Mouse (Mus musculus): Measurements from ENCODE around the gene Crx.
A peak's percentile ranks its signal among the peaks of the same experiment; 100 is the strongest.
"Not testable (repeated sequence)": the region's sequence is repeated elsewhere in the genome, so short reads cannot be mapped to it uniquely, and the experiment has no call there.

Crx gene

DNA sequence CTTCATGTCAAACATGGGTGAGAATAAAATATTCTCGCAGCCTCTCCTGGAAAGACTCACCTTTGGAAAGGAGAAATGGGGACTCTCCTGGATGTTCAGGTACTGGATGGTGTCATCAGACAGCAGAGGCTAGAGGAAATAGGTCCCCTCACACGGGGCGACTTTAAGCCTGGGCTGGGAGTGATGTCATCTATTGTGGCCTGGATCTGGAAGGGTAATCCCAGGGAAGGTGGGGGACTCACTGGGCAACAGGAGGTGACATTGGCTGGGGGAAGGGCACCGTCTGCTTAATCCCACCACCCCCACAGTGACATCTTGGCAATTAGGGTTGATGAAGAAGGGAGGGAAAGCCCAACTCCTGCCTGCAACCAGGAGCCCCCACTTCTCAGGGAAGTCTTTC, at the start of gene Crx:
Gene Crx, minus strand, starts transcription at position 213 of the 400 bp plus-strand sequence.
- no peak for DNase-seq (ENCODE audit: low spot score)

DNA sequence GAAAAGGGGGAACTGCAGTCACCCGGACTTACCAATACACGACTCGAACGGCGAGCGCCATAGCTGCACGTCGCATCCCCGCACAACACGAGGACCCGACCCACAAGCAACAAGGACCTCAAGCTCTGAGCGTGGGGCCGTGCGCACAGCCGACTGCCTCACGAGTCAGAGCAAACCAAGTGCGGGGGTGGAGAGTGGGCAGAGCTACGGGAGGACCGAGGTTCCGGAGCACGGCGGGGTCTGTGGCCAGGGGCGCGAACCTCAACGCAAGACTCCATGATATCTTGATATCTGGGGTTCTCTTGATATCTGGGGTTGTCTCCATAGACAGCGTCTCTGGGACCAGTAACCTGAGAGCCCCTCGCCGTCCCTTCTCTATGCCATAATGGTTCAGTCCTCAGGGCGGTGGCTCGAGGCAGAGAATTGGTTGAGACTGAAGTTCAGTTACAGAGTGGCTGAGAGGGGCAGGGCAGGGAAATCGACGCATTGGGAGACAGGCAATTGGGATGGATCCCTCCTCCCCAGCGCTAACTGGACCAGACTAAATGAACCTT, 42.5 kb upstream of the Crx start, which contains the start of gene Selenow:
Gene Selenow, minus strand, starts transcription at position 183 of the 554 bp plus-strand sequence.
- DNase-seq (ENCODE audit: low spot score): peak; percentile 62

DNA sequence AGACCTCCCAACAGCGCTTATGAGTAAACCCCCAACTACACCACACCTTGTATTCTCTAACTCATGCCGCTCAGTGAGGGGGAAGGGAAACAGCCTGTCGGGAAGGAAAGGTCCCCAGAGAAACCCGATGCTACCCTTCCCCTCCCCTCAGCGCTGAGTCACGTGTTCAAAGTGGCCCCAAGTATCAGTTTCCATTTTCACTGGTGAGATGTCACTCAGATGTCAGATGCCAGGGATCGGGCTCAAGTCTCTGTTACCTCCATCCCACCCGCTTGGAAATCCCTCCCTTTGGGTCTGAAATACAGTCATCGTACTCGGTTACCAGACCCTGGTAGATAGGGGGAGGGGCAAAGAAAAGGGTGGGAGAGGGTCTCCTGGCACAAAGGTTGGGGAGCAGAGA, 42.0 kb upstream of the Crx start:
- DNase-seq (ENCODE audit: low spot score): no peak

DNA sequence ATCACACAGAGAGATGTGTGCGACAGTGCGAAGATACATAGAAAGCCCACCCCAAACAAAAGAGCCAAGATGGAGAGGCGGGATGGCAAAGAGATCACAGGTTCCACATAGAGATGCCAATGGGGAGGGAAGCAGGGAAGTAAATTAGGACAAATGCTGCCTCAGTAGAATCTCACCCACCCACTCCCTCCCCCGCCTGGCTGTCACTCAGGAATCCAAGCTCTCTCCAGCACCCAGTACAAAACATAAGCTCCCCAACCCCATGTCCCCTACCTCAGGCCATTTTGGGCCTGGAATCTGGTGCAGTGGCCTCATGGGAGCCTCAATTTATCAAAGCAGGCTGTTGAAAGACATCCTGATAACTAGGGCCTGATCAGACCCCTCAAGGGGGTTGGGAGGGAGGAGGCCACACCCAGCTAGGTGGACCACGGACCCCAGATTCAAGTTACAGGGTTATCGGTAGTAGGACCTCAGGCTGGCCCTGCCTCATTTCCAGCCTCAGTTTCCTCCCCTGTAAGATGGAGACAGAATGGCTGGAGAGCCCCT, 41.0 kb upstream of the Crx start:
- no peak for DNase-seq (ENCODE audit: low spot score)

DNA sequence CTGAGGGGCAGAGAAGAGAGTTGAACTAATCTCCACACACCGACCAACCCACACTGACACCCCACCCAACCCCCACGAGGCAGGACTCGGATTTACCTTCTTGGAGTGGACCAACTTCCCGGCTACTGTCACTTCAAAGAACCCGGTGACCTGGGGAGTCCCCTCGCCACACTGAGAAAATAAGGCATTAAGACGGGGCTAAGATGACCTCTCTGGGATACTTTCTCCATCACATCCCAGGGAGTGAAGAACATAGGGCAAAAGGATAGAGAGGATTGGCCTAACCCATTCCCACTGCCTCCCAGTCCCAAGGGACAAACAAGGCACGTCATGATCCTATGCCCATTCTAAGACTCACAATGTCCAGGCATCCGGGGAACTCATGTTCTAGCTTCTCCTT, 40.2 kb upstream of the Crx start:
- DNase-seq (ENCODE audit: low spot score): no peak

DNA sequence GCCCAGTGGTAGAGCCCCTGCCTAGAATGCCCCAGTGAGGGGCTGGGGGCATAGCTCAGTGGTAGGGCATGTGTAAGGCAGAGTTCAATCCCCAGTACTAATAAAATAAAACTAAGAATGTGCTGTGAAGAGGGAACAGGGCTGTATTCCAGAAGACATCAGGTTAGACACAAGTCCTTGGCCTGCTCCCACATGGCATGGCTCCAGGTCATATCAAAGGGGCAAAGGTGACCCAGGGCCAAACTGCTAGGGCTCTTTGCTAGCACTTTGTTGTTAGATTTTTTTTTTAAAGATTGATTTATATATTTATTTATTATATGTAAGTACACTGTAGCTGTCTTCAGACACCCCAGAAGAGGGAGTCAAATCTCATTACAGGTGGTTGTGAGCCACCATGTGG, 38.6 kb upstream of the Crx start:
- DNase-seq (ENCODE audit: low spot score): no peak

DNA sequence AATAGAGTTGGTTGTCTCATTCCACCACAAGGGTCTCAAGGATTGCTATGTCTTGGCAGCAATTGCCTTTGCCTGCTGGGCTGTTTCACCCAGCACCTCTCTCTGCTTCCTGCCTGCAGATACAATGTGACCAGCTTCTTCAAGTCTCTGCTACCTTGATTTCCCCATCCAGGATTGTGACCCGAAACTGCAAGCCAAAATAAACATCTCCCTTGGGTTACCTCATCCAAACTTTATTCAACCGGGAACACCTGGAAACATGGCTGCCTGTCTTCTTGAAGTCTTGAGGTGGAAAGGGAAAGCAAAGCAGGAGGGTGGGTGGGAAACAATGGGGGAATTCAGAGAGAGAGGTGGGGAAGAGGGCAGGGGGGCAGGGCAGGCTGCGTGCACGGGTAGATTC, 37.2 kb upstream of the Crx start:
- no peak for DNase-seq (ENCODE audit: low spot score)

DNA sequence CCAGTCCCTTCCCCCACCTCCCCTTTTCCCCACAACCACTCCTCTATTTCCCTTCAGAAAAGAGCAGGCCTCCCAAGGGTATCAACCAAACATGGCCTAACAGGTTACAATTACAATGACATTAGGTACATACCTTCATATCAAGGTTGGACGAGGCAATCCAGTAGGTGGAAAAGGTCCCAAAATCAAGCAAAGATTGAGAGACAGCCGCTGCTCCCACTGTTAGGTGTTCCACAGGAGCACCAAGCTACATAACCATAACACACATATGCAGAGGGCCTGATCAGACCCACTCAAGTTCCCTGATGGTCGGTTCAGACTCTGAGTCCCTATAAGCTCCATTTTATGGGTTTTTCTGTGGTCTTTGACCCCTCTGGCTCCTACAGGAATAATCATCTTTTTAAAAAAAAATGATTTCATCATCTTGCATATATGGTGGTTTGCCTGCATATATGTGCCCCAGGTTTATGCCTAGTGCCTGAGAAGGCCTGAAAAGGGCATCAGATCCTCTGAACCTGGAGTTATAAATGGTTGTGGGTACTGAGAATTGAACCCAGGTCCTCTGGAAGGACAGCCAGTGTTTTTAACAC, 36.5 kb upstream of the Crx start:
- no peak for DNase-seq (ENCODE audit: low spot score)

DNA sequence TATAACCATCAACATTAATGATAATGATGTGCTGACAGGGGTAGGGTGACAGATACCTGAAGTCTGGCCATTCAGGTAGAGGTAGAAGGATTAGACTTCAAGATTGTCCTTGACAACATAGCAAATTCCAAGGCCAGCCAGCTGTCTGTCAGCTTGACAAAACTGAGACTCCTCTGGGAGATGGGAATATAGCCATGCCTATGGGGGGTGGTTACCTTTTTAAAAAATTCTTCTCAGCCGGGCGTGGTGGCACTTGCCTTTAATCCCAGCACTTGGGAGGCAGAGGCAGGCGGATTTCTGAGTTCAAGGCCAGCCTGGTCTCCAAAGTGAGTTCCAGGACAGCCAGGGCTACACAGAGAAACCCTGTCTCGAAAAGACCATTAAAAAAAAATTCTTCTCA, 35.9 kb upstream of the Crx start:
- DNase-seq (ENCODE audit: low spot score): not testable (repeated sequence)

DNA sequence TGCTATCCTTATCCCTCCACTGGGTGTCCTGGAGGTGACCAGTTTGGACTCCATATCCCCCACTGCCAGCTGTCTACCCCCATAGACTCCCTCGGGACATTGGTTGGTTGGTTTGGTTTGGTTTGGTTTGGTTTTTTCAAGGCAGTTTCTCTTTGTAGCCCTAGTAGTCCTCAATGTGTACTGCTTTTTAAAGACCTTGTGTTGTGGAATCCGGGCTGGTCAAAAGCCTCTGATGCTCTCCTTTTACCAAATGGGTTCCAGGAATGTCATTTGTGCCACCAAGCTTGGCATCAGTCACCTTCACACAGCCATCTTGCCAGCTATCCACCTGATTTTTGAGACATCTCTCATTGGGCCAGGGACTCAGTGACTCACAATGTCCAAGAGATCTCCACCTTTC, 35.0 kb upstream of the Crx start:
- DNase-seq (ENCODE audit: low spot score): no peak

DNA sequence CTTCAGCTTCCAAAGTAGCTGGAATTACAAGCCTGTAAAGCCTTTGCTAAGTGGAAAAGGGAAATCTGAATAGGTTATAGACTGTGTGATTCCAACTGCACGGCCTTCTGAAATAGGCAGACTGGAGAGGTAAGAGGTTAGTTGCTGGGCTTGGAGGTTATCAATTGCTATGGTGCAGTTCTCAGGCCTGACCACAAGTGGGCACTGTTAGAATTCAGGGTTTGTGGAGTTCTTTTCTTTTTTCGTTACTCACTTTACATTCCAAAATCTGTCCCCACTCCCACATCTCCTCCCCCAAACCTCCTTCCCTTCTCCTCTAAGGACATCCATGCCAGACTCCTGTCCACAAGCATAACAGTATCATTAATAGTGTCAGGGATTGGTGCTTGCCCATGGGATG, 34.5 kb upstream of the Crx start:
- no peak for DNase-seq (ENCODE audit: low spot score)

DNA sequence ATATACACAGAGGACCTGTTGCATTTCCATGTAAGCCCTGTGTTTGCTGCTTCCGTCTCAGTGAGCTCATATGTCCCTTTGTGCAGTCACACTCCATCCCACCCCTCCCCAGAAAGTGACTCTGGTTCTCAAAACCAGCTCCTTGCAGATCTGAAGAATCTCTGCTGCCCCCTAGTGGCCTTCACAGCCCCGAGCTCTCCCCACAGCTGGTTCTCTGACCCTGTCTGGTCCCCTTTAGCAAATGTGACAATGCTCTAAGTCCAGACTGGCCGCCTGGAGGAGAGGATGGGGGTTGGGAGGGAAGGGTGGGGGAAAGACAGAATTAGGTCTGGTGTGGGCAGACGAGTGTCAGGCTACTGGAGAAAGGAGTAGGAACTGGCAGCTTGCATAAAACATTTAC, 32.4 kb upstream of the Crx start:
- no peak for DNase-seq (ENCODE audit: low spot score)

DNA sequence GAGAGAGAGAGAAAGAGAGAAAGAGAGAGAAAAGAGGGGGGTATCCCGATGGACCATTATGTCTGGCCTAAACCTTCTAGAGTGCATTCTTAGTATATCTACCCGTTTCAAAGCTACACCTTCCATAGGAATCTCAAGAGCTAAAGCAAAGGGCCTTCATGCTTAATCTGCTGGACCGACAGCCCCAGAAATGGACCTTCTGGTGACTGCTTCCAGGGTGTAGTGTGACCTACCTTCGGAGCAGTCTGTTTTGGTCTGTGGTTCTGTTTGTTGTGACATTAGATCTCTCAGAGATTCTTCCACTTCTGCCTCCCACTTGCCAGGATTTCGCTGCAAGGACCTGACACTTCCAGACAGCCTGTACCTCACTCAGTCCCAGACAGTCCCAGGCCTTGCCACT, 30.8 kb upstream of the Crx start:
- no peak for DNase-seq (ENCODE audit: low spot score)

DNA sequence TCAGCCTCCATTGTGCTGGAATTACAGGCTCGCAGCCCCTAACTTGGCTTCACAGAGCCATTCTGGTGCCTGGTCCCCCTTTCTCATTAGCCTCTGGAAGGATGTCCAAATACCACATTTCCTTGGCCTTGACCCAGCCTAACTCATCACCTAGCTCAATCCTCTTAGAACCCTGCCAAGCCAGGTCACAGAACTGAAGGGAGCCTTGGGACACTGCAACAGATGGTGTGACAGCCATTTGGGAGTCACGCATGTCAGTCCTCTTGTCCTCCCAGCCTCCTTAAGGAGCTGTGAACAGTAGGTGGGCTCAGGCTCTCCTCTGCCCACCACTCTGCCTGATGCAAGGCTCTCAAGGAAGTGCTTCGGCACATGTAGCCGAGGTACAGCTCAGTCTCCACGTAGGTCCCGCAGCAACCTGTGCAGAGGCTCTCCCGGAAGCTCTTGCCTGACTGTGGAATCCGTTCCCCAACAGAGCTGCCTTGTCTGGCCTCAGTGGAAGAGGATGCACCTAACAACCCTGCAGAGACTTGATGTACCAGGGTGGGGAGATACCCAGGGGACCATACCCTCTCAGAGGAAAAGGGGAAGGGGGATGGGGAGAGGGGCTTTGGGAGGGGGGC, 28.3 kb upstream of the Crx start:
- DNase-seq (ENCODE audit: low spot score): no peak

DNA sequence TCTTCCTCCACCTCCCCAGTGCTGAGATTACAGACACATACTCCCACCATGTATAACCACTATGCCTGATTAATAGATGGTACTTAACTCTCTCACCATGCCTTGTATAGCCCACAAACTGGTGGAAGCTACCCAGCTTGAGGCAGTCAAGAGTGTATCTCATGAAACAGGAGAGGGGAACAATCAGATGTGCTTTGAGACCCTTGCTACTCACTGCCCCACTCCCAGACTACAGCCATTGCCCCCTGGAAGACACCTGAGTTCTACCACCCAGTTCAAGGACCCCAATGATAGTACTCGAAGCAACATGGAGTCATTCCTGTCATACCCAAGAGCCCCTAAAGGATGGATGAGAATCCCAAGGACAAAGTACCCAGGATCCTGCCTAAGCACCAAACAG, 26.8 kb upstream of the Crx start:
- DNase-seq (ENCODE audit: low spot score): no peak

DNA sequence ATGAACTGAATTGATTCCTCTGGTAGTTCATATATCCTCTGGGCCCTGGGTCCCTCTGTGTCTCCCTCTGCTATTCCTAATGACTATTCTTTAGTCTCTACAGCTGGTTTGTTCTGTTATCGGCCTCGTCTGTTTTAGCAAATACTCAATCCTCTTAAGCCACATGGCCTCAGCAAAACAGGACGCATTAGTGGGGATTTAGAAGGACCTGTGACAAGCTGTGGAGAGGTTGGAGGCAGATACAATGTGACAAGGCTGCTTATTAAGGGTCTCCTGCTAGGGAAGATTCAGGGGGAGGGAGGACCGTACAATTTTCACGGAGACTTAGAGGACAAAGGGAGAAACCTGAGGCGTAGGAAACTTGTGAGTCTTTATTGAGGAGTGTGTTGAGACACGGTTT, 26.1 kb upstream of the Crx start:
- no peak for DNase-seq (ENCODE audit: low spot score)

DNA sequence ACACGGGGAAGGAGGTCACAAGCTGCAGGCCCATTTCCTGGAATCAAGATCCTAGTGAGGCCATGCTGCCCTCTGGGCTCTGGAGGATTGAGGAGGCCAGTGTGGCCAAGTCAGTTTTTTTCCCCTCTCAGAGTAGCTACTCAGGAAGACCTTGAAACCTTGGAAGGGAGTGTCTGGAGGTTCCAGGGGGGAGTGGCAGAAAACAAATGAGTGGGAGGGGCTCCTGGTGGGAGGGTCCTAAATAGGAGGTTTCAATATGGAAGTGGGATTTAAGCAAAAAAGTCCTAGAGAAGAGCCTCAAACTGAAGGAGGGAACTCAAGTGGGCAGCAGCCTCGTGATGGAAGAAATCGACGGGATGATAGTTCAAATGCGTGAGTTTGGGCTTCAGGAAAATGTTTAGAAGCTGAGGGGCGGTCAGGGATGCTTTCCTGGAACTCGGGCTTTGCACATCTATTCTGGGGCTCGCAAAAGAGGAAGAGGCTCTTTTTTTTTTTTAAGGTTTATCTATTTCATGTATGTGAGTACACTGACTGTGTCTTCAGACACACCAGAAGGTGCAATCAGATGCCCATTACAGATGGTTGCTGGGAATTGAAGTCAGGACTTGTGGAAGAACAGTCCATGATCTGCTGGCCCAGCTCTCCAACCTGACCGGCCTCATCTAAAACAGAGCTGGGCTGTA, 21.7 kb upstream of the Crx start:
- no peak for DNase-seq (ENCODE audit: low spot score)

DNA sequence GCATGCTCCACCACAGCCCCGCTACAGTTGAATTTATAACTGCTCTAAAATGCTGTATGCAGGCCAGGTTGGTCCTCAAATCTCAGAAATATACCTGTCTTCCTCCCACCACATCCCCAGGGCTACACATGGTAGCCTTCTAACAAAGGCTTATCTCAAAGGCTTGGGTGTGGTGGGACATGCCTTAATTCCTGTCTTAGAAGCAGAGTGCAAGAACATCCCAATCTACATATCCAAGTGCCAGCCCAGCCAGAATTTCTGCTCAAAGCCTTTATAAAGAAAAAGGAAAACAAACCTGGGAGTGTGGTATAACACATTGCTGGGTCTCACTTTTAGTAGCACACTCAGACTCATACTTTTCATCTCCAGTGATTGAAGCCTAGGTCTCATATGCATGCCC, 14.5 kb upstream of the Crx start:
- no peak for DNase-seq (ENCODE audit: low spot score)

DNA sequence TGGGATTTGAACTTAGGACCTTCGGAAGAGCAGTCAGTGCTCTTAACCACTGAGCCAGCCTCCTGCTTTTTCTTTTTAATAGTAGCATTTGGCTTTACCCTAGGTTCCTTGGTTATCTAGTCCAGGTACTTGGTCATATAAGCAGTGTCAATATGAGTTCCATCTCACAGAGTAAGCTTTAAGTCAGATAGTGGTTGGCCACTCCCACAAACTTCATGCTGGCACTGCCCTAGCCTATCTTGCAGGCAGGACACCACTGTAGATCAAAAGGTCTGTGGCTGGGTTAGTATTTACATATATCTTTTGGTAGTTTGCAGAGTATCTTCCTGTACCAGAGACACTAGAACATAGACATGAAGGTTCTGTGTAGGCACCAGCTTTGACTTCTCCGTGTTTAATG, 4.4 kb upstream of the Crx start:
- DNase-seq (ENCODE audit: low spot score): no peak

DNA sequence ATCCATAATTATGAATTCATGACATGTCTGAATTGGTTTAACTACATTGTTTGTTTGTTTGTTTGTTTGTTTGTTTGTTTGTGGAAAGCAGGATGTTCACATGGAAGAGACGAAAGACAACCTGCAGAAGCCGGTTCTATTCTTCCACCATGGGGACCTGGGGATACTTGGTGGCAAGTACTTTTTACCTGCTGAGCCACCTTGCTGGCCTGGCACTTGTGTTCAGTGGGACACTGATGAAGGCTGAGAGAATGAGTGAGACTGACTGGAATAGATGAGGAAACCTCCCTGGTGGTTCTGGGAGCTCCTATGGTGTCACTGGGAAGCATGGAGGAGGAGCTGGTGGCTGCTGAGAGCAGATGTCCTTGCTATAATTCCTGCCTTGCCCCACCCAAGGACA, 2.5 kb upstream of the Crx start, which contains the start of gene Crxos:
Gene Crxos, plus strand, starts transcription at position 301 of the 400 bp plus-strand sequence.
- no peak for DNase-seq (ENCODE audit: low spot score)

DNA sequence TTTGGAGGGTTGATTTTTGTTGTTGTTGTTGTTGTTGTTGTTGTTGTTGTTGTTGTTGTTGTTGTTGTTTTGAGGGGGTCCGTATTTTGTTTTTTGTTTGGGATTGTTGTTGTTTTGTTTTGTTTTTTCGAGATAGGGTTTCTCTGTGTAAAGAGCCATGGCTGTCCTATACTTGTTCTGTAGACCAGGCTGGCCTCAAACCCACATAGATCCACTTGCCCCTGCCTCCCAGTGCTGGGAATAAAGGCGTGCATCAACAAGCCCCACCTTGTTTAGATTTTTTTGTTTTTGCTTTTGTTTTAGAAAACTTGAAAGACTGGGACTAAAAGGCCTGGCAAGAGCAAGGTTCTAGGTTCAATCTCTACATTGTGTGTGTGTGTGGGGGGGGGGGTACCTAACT, 2.1 kb upstream of the Crx start:
- DNase-seq (ENCODE audit: low spot score): no peak

DNA sequence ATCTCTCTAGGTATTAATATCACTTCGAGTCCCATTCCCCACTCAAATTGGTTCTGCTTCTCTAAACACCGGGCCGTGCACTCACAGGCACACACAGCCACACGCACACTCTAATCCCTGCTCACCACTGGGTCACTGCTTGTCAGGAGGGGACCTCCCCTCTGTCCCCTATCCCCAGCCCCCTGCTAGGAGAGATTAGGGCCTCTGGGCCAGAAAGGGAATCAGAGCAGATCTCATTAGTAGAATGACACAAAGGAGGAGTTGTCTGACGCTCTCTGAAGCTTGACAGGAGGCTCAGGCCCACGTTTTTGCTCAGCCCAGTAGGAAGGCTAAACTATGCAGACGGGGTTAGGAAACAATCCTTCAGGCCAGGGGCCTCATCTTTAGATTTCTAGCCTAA, 1.6 kb upstream of the Crx start:
- no peak for DNase-seq (ENCODE audit: low spot score)

DNA sequence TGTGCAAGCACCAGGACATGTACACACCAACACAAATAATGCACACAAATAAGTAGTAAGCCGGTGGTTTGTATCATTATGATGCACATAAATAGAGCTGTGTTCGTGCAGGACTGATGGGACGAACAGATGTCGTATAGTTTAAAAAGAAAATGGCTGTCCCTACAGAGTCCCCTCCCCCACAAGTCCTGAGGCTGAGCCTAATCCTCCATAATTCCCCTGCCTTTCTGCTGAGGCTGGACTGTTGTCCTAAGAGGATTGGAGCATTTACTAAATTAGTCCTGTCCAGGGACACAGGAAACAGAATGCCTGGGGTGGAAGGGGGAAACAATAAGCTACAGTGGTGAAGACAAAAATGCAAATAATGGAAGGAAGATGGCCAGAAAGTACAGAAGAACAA, 15.7 kb downstream of the Crx start:
- no peak for DNase-seq (ENCODE audit: low spot score)

Data from urinary bladder, postnatal 10 days (tissue).